Mouse (Mus musculus): ENCODE data around the gene Mbtd1. TPM values are rescaled to one million over a fixed set of nuclear protein-coding genes. Genes with fewer than 3 reads are reported as not detected.
A peak's percentile ranks its signal among the peaks of the same experiment; 100 is the strongest.

Gene Mbtd1
- total RNA-seq, 4 experiments from 2014 or later = 8.6 to 11.0 (median 9.4) TPM

DNA sequence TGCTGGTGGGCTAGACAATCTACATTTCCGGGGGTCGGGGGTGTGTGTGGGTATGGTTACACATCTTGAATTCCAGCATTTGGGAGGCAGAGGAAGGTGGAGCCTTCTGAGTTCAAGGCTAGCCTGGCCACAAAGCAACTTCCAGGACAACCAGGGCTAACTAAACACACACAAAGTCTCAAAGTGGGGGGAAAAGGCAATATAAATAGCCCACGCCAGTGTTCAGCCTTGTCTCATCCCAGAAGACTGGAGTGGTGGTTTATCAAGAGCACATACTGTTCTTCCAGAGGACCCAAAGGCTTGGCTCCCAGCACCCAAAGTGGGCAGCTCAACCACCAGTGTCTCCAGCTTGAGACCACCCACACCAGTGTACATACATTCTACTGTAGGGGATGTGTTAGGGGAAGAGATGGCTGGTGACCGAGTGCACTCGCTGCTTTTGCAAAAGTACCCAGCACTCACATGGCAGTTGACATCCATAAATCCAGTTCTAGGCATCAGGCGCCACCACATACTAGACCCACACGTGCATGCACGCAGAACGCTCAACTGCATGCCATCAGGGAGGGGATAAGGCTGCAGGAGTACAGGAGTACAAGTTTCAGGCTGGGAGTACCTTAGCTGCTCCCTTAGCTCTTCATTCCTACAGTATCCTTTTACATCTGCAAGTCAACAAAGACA, 63.4 kb downstream of the Mbtd1 start:
- no peak for DNase-seq (ENCODE audit: low spot score in 2 of 2)

GRCm38 (mm10) chr11:93950045-93950444, 64.4 kb downstream of the Mbtd1 start:
- no peak for DNase-seq (ENCODE audit: low spot score in 2 of 2)

DNA sequence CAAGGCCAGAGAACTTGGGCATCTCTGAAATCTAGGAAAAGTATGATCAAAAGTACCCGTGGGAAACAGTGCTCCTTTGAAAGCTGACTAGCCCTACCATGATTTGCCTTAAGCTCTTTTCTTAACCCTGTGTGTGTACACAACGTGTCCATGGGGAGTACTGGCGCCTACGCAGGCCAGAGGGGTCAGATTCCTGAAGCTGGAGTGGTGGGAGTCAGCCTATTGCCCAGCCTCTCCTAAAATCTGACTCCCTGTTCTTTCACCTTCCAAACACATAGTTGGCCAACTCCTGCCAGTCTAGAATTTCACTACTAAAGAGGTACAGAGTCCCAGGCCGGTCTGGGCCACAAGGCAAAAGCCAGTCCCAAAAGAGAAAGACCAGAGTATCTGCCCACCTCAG, 66.7 kb downstream of the Mbtd1 start:
- DNase-seq (ENCODE audit: low spot score in 2 of 2) = no peak

GRCm38 (mm10) chr11:93954738-93955255, 69.1 kb downstream of the Mbtd1 start:
- no peak for DNase-seq (ENCODE audit: low spot score in 2 of 2)

DNA sequence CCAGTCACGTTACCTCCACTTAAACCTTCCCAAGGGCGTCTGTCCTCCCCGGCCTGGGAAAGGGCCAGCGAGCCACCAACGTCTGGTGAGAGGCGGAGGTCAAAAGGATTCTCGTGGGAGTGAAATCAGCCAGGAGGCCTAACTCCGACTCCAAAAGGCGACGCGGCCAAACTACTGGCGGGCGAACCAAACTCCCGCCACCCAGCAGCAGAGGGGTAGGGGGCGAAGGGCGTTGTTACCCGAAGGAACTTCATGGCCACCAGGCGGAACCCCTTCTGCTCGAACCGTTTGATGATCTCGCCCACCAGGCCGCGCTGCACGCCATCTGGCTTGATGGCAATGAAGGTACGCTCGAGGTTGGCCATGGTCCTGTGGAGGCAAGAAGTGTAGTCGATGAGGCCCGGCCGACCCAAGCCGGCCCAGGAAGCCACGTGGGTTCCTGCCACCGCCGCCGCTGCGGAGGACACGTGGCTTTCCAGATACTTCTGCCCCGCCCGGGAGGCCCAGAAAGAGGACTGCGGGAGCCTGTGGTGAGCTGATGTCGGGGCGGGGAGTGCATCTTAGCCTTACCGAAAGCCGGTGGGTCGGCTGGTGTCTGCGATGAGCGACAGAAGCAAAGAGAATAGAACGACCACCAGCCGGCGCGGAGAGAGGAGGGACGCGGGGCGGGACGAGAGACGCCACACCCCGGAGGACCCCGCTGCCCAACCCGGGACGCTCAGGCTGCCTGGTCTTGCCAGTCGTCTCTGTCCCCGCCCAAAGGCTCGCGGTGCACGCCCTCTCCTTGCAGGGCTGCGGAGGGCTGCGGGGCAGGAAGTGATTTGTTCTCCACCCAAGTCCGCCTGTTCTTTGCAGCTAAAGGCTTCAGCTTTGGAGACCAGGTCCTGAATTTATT, 69.9 kb downstream of the Mbtd1 start:
- peak; percentile 85 to 88 for DNase-seq (ENCODE audit: low spot score in 2 of 2)

- no peak for DNase-seq (ENCODE audit: low spot score in 2 of 2)
Measured at GRCm38 (mm10) chr11:93956159-93956558, 70.5 kb downstream of the Mbtd1 start, which contains the start of gene Nme2. Gene Nme2, minus strand, starts transcription at chr11:93956259.

GRCm38 (mm10) chr11:93957031-93957555, 71.4 kb downstream of the Mbtd1 start:
- no peak for DNase-seq (ENCODE audit: low spot score in 2 of 2)

GRCm38 (mm10) chr11:93957746-93958145, 72.1 kb downstream of the Mbtd1 start:
- no peak for DNase-seq (ENCODE audit: low spot score in 2 of 2)

DNA sequence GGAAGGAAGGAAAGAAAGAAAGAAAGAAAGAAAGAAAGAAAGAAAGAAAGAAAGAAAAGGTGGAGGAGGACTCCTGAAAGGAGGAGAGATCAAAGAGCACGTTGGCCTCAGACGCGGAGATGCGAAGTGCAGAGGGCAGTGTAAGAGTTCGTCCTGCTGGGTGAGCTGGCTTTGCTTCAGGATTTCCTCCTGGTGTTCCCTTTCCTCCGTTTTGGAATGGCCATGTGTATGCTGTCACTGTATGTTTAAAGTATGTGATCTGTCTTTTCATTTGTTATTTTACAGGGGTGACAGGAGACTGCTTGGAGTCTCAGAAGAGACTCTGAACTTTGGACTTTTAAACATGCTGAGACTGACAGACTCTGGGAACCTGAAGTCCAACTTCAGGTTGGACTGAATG, 75.8 kb downstream of the Mbtd1 start:
- DNase-seq (ENCODE audit: low spot score in 2 of 2) = no peak

- DNase-seq (ENCODE audit: low spot score in 2 of 2) = no peak
Measured at GRCm38 (mm10) chr11:93963013-93963412, 77.4 kb downstream of the Mbtd1 start.

- DNase-seq (ENCODE audit: low spot score in 2 of 2) = no peak
Measured at GRCm38 (mm10) chr11:93965391-93965790, 79.7 kb downstream of the Mbtd1 start.

GRCm38 (mm10) chr11:93967381-93967780, 81.7 kb downstream of the Mbtd1 start:
- DNase-seq (ENCODE audit: low spot score in 2 of 2) = no peak

DNA sequence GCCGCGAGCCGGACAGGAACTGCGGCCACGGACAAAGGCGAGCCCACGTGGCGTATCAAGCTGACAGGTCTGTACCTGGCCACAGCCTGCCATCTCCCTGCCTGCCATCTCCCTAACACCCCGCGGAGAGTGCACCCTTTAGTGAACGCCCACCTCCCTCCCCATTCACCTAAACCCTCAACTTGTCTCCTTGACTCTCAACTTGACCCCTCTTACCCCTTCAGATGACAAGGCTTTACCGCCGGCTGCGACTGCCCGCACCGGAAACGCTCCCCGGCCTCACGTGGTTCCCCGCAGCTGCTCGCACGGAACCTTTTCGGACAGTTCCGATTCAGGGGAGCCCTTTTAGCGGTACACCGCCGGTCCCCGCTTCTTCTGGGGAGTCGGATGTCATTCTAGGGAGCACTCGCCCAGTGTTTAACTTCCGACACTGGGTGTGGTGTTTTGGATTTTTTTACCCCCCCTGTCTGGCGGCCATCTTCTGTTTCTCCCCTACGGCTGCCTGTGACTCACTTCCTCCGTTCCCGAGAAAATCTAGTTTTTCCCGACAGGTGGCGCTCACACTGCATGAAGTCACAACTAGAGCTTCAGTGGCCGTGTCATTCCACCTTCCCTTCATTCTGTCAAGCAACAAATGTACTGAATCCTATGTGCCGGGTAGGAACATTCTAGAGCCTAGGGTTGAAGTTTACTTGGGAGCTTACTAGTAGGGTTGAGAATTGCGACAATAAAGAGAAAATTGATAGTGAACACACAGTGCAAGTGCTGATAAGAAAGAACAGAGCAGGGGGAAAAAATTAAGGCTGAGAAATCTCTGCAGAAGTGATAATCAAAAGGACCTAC, 82.6 kb downstream of the Mbtd1 start, which contains the start of the genes Gm20390 and Nme1:
Gene Gm20390, minus strand, starts transcription at position 289 of the 843 bp plus-strand sequence.
Gene Nme1, minus strand, starts transcription at position 517 of the 843 bp plus-strand sequence.
- DNase-seq (ENCODE audit: low spot score in 2 of 2) = peak; percentile 96

GRCm38 (mm10) chr11:93968848-93969128, 83.1 kb downstream of the Mbtd1 start:
- no peak for DNase-seq (ENCODE audit: low spot score in 2 of 2)

- no peak for DNase-seq (ENCODE audit: low spot score in 2 of 2)
Measured at GRCm38 (mm10) chr11:93969171-93969570, 83.5 kb downstream of the Mbtd1 start.

DNA sequence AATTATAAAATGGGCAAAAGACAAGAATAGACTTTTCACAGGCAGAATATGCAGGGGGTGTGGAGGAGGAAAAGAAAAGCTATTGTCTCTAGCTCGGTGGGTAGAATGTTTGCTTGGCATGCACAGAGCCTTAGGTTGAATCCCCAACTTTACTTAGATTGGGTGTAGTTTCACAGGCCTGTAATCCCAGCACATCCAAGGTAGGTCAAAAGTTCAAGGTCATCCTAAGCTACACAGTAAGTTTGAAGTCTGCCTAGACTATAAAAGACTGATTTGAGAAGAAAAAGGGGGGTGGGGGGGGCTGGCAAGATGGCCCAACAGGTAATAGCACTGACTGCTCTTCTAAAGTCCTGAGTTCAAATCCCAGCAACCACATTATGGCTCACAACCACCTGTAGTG, 84.1 kb downstream of the Mbtd1 start:
- DNase-seq (ENCODE audit: low spot score in 2 of 2) = no peak

- DNase-seq (ENCODE audit: low spot score in 2 of 2) = no peak
Measured at GRCm38 (mm10) chr11:93972951-93973350, 87.3 kb downstream of the Mbtd1 start.

GRCm38 (mm10) chr11:93979502-93980049, 93.9 kb downstream of the Mbtd1 start:
- DNase-seq (ENCODE audit: low spot score in 2 of 2) = no peak

DNA sequence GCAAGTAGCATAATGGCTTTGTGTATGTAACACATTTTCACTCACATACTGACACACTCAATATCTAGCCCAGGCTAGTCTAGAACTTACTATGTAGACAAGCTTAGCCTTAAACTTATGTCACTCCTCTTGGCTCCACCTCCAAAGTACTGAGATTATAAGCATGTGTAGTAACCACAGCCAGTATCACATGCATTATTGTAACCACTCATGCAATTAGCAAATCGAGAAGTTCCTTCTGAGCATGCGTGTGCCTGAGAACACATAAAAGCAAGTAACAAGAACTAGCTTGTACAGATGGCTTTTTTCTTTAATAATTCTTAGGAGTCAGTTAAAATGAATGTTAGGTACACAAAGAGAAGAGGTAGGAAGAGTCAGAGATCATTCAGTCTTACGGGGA, 99.0 kb downstream of the Mbtd1 start:
- DNase-seq (ENCODE audit: low spot score in 2 of 2) = no peak

DNA sequence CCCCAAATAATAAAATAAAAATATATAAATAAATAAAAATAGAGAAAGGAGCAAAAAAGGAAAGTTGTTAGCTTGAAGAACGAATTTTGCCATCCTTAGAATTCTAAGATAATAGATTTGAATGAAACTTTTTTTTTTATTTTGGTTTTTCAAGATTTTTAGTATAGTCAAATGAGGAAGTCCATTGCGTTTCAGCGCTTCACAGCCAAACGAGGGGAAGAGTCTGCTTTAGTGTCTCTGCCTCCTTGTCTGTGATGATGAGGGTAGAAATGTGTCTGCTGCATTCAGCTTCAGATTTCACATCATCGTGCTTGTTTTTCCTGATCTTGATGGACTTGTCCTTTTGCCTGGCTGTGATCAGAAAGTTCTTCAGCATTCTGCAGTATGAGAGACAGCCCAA, 99.6 kb downstream of the Mbtd1 start:
- no peak for DNase-seq (ENCODE audit: low spot score in 2 of 2)

- no peak for DNase-seq (ENCODE audit: low spot score in 2 of 2)
Measured at GRCm38 (mm10) chr11:93986298-93986697, 100.6 kb downstream of the Mbtd1 start.
